Mouse (Mus musculus): ENCODE results near the gene Surf1.
"Not testable (repeated sequence)": the region's sequence is repeated elsewhere in the genome, so short reads cannot be mapped to it uniquely, and the experiment has no call there.

The Surf1 gene

GRCm38 (mm10) chr2:26885541-26885940, 30.8 kb downstream of the Surf1 start:
- DNase-seq = not testable (repeated sequence)

GRCm38 (mm10) chr2:26878571-26878970, 37.8 kb downstream of the Surf1 start:
- DNase-seq = no peak

DNA sequence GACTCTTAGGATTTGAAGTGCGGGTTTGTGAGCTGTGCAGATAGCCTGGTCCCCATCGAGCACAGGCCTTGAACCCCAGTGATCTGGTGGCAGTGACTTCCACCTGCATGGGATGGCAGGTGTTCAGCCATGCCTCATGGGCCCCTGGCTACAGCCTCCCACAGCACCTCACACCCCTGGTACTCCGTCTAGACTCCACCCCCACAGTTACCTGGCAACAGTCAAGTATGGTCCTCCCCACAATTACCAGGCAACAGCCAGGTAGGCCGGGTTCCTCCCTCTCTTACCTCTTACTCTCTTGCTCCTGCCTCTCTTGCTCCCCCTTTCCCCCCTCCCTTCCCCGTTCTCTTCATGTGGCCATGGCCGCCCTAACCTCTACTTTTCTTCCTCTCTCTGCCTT, 45.7 kb downstream of the Surf1 start:
- DNase-seq = no peak

DNA sequence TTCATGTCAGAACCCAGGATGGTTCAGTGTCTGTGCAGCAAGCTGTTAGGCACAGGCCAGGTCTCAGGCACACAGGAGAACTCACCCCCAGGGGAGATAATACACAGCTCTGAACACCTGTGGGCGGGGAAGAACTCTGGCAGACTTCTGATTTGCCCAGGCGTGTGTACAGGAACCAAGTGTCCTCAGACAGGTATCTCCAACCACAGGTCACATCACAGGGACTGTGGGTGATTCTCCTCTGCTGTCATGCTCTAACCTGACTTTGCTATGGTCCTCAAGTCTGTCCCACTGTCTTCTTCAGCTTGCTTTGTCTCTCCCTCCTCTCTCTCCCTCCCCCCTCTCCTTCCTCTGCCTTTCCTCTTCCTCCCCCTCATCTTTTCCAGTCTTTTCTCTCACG, 51.5 kb downstream of the Surf1 start, which contains the start of gene Abo:
TSS of gene Abo (minus strand) at position 101 of the 400 bp plus-strand sequence.
- DNase-seq = no peak
